Mouse (Mus musculus) kidney, embryonic 14.5 days (tissue): ENCODE data around the gene Pygo1. TPM values are rescaled to one million over a fixed set of nuclear protein-coding genes. Genes with fewer than 3 reads are reported as not detected.
A peak's percentile ranks its signal among the peaks of the same experiment; 100 is the strongest.

Experiments used
- ATAC-seq: fragments of 200-750 bp; cut with Nextera tagmentation; 2 replicates; pipeline ENCODE4 v1.8.0; 2017; ENCODE audit warnings: moderate number of reproducible peaks, mild to moderate bottlenecking, moderate TSS enrichment, moderate library complexity; ENCODE audit not compliant: low FRiP score, low TSS enrichment
- H3K27ac ChIP-seq: fragments of 300-500 bp; sonication (generic); 2 replicates; pipeline ENCODE4 v1.5.1; 2014; ENCODE audit warnings: low read depth, mild to moderate bottlenecking, low read length, moderate library complexity, mixed read lengths
- H3K27me3 ChIP-seq: fragments of 300-500 bp; sonication (generic); 2 replicates; pipeline ENCODE4 v1.6.1; 2014; ENCODE audit warnings: mild to moderate bottlenecking, low read length; ENCODE audit not compliant: control insufficient read depth, insufficient read depth
- H3K36me3 ChIP-seq: fragments of 300-500 bp; sonication (generic); 2 replicates; pipeline ENCODE4 v1.6.1; 2014; ENCODE audit warnings: low read length, mixed read lengths; ENCODE audit not compliant: control insufficient read depth, insufficient read depth
- H3K4me1 ChIP-seq: fragments of 300-500 bp; sonication (generic); 2 replicates; pipeline ENCODE4 v1.6.1; 2014; ENCODE audit warnings: low read length, mixed read lengths; ENCODE audit not compliant: control insufficient read depth, insufficient read depth
- H3K4me2 ChIP-seq: fragments of 300-500 bp; sonication (generic); replicated peaks from 2 replicates; pipeline ENCODE4 v1.6.1; 2014; ENCODE audit warnings: low read depth, mild to moderate bottlenecking, low read length
- H3K4me3 ChIP-seq: fragments of 300-500 bp; sonication (generic); 2 replicates; pipeline ENCODE4 v1.5.1; 2014; ENCODE audit warnings: mild to moderate bottlenecking, low read length
- H3K9ac ChIP-seq: fragments of 300-500 bp; sonication (generic); 2 replicates; pipeline ENCODE4 v1.6.1; 2014; ENCODE audit warnings: low read depth, mild to moderate bottlenecking, low read length, moderate library complexity
- H3K9me3 ChIP-seq: fragments of 300-500 bp; sonication (generic); 2 replicates; pipeline ENCODE4 v1.6.1; 2016; ENCODE audit warnings: low read length; ENCODE audit not compliant: control insufficient read depth
- WGBS: fragments of 180-500 bp; shearing (Covaris S2); extraction: QIAGEN DNeasy Blood & Tissue Kit; methylation state at CpG from one replicate; pipeline ENCODE4 v1.1.7; 2014; 5-methylcytosine and 5-hydroxymethylcytosine counted together
- polyA plus RNA-seq: library from polyadenylated mRNA; unstranded; fragments of >200 nt; fragmentation: Nextera tagmentation; extraction: Ambion mirVana; gene quantifications from 2 replicates; pipeline ENCODE4 v1.2.1, GENCODE M21; 2014

Pygo1 gene
- polyA plus RNA-seq, 1 experiment from 2014 or later, result 7.2 TPM

- Histone ChIP-seq H3K9me3 (no peaks in the 10 kb centered on the region), H3K4me3 (no peak overlapping the region), H3K4me2 (no peak overlapping the region), H3K4me1 (no peaks in the 10 kb centered on the region), H3K27ac (no peak overlapping the region), H3K9ac (no peak overlapping the region), H3K27me3 (no peaks in the 10 kb centered on the region), H3K36me3 (no peaks in the 10 kb centered on the region)
- ATAC-seq, result no peak
Measured at GRCm38 (mm10) chr9:72972984-72973383, 47.5 kb downstream of the Pygo1 start.

GRCm38 (mm10) chr9:72974734-72975133 lies 49.3 kb downstream of the Pygo1 start:
- H3K9ac ChIP-seq, result no peak overlapping the region
- 93% methylated on average over 5 of the region's 5 CpGs for WGBS
- ATAC-seq, result no peak
- no peaks in the 10 kb centered on the region for H3K9me3 ChIP-seq
- no peaks in the 10 kb centered on the region for H3K27me3 ChIP-seq
- H3K36me3 ChIP-seq, result no peaks in the 10 kb centered on the region
- no peak overlapping the region for H3K4me3 ChIP-seq
- no peak overlapping the region for H3K4me2 ChIP-seq
- H3K27ac ChIP-seq, result no peak overlapping the region
- H3K4me1 ChIP-seq, result no peaks in the 10 kb centered on the region

GRCm38 (mm10) chr9:72975242-72975641 lies 49.8 kb downstream of the Pygo1 start:
- no peaks in the 10 kb centered on the region for H3K36me3 ChIP-seq
- ATAC-seq, result no peak
- H3K4me2 ChIP-seq, result no peak overlapping the region
- H3K27ac ChIP-seq, result no peak overlapping the region
- H3K9me3 ChIP-seq, result no peaks in the 10 kb centered on the region
- no peaks in the 10 kb centered on the region for H3K4me1 ChIP-seq
- H3K27me3 ChIP-seq, result no peaks in the 10 kb centered on the region
- 90% methylated on average over 1 of the region's 1 CpGs for WGBS
- no peak overlapping the region for H3K4me3 ChIP-seq
- H3K9ac ChIP-seq, result no peak overlapping the region

GRCm38 (mm10) chr9:72983066-72983465 lies 57.6 kb downstream of the Pygo1 start:
- no peaks in the 10 kb centered on the region for H3K36me3 ChIP-seq
- 70% methylated on average over 2 of the region's 2 CpGs for WGBS
- H3K9ac ChIP-seq, result no peak overlapping the region
- no peaks in the 10 kb centered on the region for H3K4me1 ChIP-seq
- no peak overlapping the region for H3K27ac ChIP-seq
- H3K4me2 ChIP-seq, result no peak overlapping the region
- no peaks in the 10 kb centered on the region for H3K27me3 ChIP-seq
- H3K9me3 ChIP-seq, result no peaks in the 10 kb centered on the region
- no peak for ATAC-seq
- no peak overlapping the region for H3K4me3 ChIP-seq

- ATAC-seq, result peak; percentile 99
- Histone ChIP-seq H3K4me2 (peak within 1 kb of the TSS; percentile 91), H3K36me3 (no peaks in the 10 kb centered on the region), H3K27ac (no peak within 1 kb of the TSS), H3K27me3 (no peaks in the 10 kb centered on the region), H3K9ac (peak within 1 kb of the TSS; percentile 69), H3K4me3 (peak within 1 kb of the TSS; percentile 90), H3K9me3 (no peaks in the 10 kb centered on the region), H3K4me1 (no peaks in the 10 kb centered on the region)
- under 1% methylated on average over 88 of the region's 88 CpGs for WGBS
Measured at GRCm38 (mm10) chr9:72985250-72986220, 60.1 kb downstream of the Pygo1 start, which contains the start of the genes Ccpg1os and Ccpg1. Gene Ccpg1os (minus strand): TSS chr9:72985382. Gene Ccpg1 (plus strand): TSS chr9:72985429.

GRCm38 (mm10) chr9:72987703-72988102 lies 62.3 kb downstream of the Pygo1 start:
- no peak overlapping the region for H3K4me2 ChIP-seq
- ATAC-seq, result no peak
- no peaks in the 10 kb centered on the region for H3K4me1 ChIP-seq
- no peaks in the 10 kb centered on the region for H3K27me3 ChIP-seq
- H3K9ac ChIP-seq, result no peak overlapping the region
- H3K36me3 ChIP-seq, result no peaks in the 10 kb centered on the region
- H3K4me3 ChIP-seq, result no peak overlapping the region
- no peak overlapping the region for H3K27ac ChIP-seq
- WGBS, result 58% methylated on average over 3 of the region's 3 CpGs
- H3K9me3 ChIP-seq, result no peaks in the 10 kb centered on the region

GRCm38 (mm10) chr9:72988706-72989105 lies 63.3 kb downstream of the Pygo1 start:
- no peak overlapping the region for H3K27ac ChIP-seq
- H3K27me3 ChIP-seq, result no peaks in the 10 kb centered on the region
- ATAC-seq, result no peak
- no peaks in the 10 kb centered on the region for H3K36me3 ChIP-seq
- no peak overlapping the region for H3K9ac ChIP-seq
- H3K4me2 ChIP-seq, result no peak overlapping the region
- H3K4me3 ChIP-seq, result no peak overlapping the region
- no peaks in the 10 kb centered on the region for H3K4me1 ChIP-seq
- 69% methylated on average over 5 of the region's 5 CpGs for WGBS
- H3K9me3 ChIP-seq, result no peaks in the 10 kb centered on the region

GRCm38 (mm10) chr9:72991420-72991819 lies 66.0 kb downstream of the Pygo1 start:
- Histone ChIP-seq H3K4me2 (no peak overlapping the region), H3K9ac (no peak overlapping the region), H3K4me1 (no peaks in the 10 kb centered on the region), H3K9me3 (no peaks in the 10 kb centered on the region), H3K36me3 (no peaks in the 10 kb centered on the region), H3K27ac (no peak overlapping the region), H3K27me3 (no peaks in the 10 kb centered on the region), H3K4me3 (no peak overlapping the region)
- no peak for ATAC-seq
- 96% methylated on average over 2 of the region's 2 CpGs for WGBS

- WGBS, result 86% methylated on average over 5 of the region's 5 CpGs
- Histone ChIP-seq H3K4me3 (no peak overlapping the region), H3K4me1 (no peaks in the 10 kb centered on the region), H3K9me3 (no peaks in the 10 kb centered on the region), H3K36me3 (no peaks in the 10 kb centered on the region), H3K4me2 (no peak overlapping the region), H3K27me3 (no peaks in the 10 kb centered on the region), H3K9ac (no peak overlapping the region), H3K27ac (no peak overlapping the region)
- no peak for ATAC-seq
Measured at GRCm38 (mm10) chr9:72992576-72992975, 67.1 kb downstream of the Pygo1 start.
